Mouse (Mus musculus): Measurements from ENCODE around the gene Slc7a9. TPM values are rescaled to one million over a fixed set of nuclear protein-coding genes. Genes with fewer than 3 reads are reported as not detected.
A peak's percentile ranks its signal among the peaks of the same experiment; 100 is the strongest.

Gene Slc7a9
- total RNA-seq (2015) (not detected in 2 replicates), total RNA-seq (2017) (not detected in 2 replicates)

DNA sequence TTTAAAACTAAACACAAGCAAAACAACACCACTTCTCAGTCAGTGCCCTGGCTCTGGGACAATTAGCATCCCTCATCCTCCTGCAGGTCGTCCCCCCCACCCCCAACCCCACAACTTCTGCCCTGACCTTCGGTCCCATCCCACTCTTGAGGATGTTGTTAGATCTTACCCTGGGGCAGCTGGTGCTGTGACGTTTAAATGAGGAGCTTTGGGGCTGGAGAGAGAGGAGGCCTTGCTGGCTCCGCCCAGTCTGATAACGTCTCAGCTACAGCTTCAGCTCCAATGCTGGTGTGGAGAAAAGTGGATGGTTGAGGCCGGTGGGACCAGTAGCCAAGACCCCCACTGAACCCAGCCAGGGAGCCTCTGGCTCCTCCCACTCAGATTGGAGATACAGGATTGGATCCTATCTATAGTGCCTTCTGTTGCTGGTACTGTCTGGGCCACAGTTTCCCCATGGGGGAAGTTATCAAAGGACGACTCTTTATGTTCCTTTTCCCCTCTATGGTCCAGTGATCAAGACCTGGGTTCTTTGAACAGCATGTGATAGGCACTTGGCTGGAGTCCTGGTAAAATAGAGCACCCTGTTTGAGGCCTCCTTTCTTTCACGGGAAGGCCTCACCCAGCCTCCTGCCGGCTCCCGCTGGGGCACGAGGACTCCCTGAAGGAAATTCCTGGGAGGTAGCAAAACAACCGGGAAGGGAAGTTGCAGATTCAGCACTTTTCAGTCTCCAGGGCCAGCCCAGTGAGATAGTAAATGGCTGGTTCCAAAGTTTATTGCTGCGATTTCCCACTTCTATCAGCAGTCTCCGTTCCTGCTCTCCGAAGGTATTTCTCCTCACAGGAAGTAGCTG, at the start of gene Slc7a9:
Gene Slc7a9 (plus strand): TSS at position 801 of the 851 bp plus-strand sequence.
- no peak for ATAC-seq (replicated peaks; ENCODE audit: poor library complexity)

DNA sequence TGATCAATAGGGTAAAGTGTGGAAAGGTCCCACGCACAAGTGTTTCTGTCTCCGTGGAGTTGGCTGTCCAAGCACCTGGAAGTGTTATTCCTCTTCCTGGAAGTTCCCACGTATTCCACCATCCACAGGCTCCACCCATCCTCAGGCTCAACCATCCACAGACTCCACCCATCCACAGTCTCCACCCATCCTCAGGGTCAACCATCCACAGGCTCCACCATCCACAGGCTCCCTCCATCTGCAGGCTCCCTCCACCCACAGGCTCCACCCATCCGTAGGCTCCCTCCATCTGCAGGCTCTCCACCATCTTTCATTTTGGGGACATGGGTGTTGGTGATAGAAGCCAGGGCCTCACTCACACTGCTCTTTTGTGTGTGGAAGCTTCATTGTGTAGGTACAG, 47.4 kb upstream of the Slc7a9 start:
- no peak for ATAC-seq (replicated peaks; ENCODE audit: poor library complexity)

DNA sequence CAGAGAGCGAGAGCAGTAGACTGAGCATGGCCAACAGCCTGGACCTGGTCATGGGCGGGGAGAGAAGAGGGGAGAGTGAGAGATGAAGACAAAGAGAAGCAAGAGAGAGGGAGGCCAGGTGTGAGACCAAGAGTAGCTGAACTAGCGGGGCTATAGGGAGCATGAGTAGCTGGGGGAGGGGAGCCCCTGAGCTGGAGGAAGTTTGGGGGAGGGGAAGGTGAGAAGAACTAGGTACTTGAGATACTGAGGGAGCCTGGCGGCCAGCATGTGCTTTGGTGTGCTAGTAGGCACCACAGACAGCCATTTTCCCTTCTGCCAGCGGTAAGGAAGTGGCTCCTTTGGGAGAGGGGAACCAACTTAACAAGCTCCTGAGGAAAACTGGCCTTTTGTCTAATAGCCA, 33.4 kb upstream of the Slc7a9 start:
- ATAC-seq (replicated peaks; ENCODE audit: poor library complexity), result no peak

DNA sequence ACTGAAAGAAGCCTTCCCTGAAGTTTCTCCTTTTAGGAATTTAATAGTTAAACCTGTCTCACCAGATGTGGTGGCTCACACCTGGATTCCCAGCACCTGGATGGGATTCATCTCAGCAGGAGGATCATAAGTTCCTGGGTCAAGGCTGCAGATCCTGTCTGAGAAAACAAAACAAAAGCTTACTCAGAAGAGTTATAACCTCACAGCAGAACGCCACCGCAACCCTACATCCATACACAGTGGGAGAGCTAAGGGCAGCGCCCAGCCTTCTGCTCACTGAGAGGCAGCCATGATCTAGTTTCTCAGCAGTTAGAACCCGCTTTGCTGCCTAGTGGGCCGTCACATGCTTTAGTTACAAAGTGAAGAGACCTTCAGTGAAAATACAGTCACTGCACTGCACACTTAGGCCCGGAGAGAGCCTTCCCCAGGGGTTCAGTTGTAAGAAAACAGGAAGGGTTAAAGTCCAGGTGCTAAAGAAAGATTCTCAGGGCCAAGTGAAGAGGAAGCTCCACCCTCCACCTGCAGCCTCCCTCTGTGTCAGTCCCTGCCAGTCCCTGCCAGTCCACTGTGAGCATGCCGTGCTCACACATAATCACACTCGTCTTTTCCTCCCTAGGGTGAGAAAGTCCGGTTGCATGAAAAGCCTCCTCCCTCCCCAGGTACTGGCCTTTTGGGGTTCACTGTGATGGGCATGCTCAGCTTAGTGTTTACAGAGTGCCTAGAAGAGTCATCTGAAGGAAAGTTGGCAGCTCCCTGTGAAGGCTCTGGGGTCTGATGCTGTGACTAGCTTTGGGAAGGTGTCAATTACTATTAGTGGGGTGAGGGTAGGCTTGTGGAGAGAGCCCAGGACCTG, 32.6 kb upstream of the Slc7a9 start:
- no peak for ATAC-seq (replicated peaks; ENCODE audit: poor library complexity)

DNA sequence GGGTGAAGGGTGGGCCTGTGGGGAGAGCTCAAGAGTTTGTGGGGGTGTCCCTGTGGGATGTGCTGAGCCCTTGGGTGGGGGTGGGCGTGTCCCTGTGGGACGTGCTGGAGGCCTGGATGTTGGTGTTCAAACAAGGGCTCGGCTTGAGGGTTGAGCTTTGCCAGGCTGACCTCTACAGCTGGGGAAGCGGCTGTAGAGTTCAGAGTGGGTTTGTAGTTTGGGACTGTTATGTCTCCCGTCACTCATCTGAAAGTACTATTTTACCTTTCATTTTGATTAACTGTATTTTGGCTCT, 32.0 kb upstream of the Slc7a9 start:
- no peak for ATAC-seq (replicated peaks; ENCODE audit: poor library complexity)

DNA sequence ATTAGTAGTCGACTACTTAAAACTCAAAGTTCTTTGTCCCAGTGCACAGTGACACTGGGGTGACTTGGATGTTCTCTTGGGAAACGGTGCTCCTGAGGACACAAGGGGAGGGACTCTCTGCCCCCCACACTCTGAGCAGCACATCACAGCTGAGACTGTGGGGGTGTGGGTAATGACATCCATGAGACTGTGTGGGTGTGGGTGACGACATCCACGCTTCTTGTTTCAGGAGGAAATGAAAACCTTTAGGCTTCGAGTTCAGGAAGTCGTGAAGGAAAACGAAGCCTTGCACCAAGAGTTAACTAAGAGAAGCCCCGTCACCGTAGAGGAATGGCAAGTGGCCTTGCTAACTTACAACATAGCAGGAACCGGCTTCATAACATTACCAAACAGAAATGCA, 25.5 kb upstream of the Slc7a9 start:
- peak; percentile 57 for ATAC-seq (replicated peaks; ENCODE audit: poor library complexity)

DNA sequence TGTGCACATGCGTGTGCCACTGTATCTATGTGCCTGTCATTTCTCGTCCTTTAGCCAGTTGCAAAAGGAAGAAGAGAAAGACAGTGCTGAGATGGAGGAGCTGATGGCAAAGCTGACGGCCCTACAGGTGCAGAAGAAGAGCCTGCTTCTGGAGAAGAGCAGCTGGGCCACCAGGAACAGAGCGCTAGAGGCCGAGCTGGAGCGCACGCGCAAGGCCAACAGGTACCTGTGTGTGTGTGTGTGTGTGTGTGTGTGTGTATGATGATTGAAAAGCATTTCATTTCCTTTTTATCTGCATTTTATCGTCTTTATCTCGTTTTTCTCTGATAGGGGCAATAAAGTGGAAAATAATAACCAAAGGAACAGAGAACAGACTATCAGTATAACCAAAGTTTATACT, 20.4 kb upstream of the Slc7a9 start:
- no peak for ATAC-seq (replicated peaks; ENCODE audit: poor library complexity)

DNA sequence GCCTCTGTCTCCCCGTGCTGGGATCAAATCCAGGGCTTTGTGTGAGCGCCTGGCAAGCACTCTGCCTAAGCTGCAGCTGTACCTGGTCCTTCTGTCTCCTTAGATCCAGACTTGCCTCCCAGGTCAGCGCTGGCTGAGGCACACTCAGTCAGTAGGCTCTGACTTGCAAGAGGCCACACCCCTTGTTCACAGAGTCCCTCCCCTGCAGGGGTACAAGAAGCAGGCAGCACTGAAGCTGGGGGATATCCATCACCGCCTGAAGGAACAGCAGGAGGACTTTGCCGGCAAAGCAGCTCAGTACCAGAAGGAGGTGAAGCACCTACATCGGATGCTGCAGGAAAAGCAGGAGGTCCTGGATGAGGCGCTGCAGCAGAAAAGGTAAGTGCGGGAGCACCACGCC, 13.3 kb upstream of the Slc7a9 start:
- ATAC-seq (replicated peaks; ENCODE audit: poor library complexity), result no peak

DNA sequence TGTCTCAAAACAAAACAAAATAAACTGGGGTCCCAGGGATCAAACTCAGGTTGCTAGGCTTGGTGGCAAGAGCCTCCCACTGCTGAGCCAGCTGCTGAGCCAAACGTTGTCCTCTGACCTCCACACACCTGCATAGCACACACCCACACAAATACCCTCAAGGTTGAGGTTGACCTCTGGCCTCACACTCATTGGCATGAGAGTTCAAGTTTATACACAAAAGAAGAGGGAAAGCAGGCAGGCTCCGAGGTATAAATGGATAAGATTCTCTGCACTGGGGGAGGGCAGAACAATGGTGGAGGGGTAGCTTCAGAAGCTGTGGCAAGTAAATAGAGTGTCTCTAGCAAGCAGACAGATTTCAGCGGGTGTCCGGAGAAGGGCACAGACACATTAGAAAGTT, 1.1 kb upstream of the Slc7a9 start:
- ATAC-seq (replicated peaks; ENCODE audit: poor library complexity), result no peak

DNA sequence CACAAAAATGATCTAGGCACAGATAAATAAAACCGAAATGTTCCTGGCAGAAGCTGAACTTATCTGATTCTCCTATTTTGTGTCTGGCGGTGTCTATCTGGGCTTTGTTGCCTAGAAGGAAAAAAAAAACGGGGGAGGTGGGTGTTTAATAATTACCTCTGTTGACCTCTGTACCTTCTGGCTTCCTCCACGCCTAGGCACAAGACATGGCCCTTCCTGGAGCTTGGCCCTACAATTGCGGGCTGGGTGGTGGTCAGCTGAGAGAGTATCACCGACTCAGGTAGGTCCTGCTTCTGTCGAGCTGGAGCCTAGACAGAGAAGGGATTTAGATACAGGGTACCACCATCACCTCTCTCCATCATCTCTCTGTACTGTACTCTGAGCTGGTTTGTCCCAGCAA, 271 bp downstream of the Slc7a9 start:
- no peak for ATAC-seq (replicated peaks; ENCODE audit: poor library complexity)

DNA sequence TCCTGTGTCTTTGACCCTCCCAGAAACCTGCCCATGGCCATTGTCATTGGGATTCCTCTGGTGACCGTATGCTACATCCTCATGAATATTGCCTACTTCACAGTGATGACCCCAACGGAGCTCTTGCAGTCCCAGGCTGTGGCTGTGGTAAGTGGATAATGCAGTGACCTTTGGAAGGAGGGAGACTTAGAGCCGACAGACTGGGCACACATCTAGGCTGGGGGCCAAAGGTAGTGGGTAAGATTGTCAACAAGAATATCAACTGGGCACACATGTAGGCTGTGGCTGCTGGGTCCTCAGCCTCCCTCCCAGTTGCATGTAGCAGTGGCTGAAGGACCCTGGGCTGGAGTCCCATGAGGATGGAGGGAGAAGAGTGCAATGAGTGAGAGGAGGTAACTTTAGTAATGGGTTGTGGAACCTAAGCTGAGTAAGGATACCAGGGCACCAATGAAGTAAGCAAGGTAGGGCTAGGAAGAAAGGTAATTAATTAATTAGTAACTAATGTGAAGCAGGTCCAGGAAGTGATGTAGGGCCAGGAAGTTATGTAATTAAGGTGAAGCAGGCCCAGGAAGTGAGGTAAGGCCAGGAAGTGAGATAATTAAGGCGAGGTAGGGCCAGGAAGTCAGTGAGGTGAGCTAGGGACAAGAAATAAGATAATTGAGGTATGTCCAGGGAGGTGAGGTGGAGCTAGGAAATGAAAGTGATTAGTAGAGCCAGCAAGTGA, 7.7 kb downstream of the Slc7a9 start:
- ATAC-seq (replicated peaks; ENCODE audit: poor library complexity), result no peak

DNA sequence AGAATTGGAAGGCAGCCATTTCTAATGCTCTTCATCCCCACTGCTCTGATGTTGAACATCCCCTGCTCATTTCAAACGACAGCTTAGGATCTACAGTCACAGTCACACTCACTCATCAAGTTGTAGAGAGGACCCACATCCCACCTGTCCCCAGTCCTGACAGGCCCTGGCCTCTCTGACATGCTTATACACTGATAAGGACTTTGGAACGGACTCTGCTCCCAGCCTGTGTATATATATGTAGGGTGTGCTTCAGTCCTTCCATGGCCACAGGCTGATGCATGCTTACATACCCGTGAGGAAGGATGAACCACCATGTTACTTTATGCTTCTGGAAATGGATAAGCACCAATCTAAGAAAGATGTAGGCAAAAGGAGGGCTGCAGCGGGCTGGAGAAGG, 12.4 kb downstream of the Slc7a9 start:
- ATAC-seq (replicated peaks; ENCODE audit: poor library complexity), result no peak

DNA sequence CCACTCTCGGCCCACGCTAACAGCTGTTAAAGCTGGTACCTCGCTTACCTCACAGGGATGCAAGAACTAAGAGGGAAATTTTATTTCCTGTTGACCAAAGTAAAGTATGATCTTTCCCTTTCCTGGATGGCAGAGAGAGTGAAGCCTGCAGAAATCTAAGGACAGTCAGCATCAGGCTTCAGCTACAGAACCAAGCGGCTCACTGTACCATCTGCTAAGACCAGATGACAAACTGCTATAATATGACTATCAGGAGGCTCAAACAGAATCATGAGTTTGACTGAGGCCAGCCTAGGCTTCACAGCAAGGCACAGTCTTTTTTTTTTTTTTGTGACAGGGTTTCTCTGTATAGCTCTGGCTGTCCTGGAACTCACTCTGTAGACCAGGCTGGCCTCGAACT, 16.4 kb downstream of the Slc7a9 start:
- ATAC-seq (replicated peaks; ENCODE audit: poor library complexity), result no peak

DNA sequence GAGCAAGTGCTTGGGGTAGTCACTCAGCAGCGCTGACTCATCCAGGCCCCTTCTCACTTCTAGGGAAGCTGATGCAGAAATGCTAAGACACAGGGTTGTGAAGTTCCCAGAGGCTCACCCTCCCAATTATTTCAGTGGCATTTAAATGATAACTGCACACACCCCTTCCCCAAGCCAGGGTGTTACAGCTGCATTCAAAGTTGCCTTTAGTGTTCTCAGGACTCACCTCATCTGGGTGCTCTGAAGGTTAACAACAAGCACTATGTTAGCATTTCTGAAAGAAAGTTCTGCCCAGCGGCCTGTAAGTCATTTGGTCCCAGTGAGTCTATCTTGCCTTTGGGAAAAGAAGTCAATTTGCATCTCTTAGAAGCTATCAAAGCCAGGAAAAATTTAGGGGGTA, 19.3 kb downstream of the Slc7a9 start:
- no peak for ATAC-seq (replicated peaks; ENCODE audit: poor library complexity)

DNA sequence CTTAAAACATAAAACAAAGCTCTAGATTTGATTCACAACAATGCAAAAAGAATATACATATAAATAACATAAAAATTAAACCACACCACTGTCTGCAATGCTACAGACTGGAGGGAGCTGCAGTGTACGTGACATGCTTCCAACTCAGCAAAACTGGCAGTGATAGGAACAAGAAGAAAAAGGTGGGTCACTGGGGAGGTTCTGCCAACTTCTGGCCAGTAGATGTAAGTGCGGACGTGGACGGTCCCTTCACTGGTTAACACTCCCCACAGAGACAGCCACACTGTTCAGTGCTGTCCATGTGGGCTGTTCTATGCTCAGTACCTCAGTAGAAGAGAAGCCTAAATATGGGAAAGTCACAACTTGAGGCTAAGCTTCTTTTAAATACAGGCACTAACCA, 22.2 kb downstream of the Slc7a9 start:
- ATAC-seq (replicated peaks; ENCODE audit: poor library complexity), result no peak

DNA sequence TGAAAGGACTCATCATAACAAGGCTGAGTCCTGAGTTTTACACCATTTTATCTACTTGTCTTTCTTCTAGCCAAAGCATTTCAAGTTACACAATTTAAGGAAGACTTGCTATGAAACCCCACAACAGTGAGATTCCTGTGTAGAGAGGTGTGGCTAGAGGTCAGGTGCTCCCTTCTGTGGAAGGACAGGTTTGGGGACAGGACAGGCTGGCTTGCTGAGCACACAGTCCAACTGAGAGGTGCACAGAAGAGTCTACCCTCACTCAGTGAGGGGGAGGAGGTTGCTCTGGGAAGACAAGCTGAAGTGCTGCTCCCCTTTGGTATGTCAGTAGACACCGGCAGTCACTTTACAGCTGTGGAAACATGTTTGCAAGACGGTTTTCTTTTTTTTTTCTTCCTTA, 27.9 kb downstream of the Slc7a9 start:
- no peak for ATAC-seq (replicated peaks; ENCODE audit: poor library complexity)

DNA sequence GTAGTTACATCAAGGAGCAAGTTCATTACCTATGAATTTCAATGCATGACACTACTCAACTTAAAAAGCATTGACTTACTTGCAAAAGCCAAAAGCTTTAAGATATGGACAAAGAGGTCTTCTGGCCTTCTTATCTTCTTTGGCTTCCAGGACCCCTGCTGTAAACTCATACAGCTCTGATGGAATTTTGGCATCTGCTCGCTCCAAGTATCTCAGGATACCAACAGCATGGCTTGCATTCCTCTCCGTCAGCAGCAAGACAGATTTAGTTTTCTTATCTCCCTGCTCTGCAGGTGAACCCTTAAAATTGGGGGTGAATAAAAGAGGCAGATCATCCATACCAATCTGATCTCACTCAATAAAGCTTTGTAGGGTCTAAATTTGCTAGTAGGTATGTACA, 36.5 kb downstream of the Slc7a9 start:
- ATAC-seq (replicated peaks; ENCODE audit: poor library complexity), result no peak

DNA sequence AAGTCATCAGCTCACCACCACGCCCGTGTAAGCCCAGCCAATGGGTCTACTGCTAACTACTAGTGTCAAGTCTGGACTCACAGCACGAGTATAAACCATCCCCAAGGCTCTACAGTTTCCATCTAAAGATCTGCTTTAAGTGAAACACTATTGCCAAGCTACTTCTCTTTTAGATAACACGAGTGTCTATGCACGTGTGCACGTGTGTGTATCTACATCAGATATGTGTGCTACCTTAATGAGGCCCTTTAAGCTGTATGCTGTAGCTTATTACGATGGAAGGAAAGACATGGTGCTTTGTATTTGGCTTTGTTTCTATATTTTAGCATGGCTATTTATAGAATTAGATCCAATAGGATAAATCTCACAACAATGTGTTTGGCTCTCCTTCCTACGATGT, 38.0 kb downstream of the Slc7a9 start:
- ATAC-seq (replicated peaks; ENCODE audit: poor library complexity), result no peak

DNA sequence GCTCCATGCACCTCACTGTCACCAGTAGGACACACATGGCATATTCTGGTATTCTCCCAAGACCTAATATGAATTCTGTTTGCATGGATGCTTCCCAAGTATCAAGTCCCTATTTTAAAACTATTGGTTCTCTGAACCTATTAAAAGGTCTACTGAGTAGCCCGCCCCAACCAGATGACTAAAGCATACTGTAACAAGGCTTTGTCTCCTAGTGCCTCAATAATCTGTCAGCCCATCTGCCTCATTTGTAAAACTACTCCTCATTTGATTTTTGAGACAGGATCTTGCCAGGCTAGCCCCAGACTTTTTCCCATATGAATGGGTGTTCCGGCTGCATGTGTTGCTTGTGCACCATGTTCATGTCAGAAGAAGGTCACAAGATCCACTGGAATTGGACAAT, 41.6 kb downstream of the Slc7a9 start:
- ATAC-seq (replicated peaks; ENCODE audit: poor library complexity), result no peak

DNA sequence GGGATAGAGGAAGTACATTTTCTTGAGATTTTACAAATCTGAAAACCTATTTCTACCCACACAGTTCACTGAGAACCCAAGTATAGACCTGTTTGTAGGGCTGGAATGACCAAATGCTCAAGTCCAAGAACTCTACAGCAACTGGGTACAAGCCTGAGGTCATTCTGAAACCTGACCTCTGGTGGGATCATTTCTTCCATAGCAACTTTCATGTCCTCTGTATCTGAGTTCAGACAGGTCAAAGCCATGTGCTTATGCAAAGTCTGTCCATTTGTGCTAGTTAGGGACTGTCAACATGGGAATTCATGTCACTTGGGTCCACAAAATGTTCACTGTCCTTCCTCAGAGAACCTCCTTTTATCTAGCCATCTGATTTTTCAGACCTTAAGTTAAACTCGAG, 42.4 kb downstream of the Slc7a9 start:
- no peak for ATAC-seq (replicated peaks; ENCODE audit: poor library complexity)

DNA sequence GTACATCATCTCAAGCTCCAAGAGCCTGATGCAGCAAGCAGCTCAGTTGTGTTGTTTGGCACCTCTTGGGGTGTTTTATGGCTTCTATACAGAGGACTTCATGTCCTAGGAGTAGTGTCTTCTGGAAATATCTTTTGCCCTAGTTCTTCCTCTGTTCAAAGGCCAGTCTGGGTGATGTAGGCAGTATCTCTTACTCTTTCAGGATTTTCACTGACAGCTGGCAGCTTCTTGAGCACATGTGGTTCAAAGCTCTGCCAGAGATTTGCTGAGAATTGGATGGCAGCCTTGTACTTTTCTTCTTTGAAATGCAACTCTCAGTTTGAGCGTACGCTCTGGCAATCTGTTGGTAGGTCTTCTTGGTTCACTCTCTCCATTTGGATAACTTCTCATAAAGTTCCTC, 48.9 kb downstream of the Slc7a9 start:
- no peak for ATAC-seq (replicated peaks; ENCODE audit: poor library complexity)

DNA sequence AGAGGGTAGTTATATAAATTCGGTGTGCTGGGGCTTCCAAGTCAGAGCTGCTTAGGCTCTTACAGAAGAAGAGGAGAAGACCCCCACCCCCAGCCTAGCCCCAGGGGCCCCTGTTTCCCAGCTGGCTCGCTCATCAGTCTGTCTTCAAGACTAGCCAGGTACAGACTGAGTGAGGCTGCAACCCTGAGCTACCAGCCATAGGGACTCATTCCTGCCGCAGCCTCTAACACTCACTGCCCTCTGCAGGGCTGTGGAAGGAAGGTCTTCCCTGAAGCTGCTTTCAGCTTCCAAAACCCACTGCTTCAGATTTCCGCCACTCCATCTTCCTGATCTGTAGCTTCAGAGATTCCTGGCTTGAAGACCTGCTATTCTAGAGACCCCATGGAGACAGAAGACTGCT, 53.4 kb downstream of the Slc7a9 start:
- ATAC-seq (replicated peaks; ENCODE audit: poor library complexity), result no peak

Data from megakaryocyte progenitor cell, adult 5-6 weeks (primary cell).